ENCODE assay signal across 15 mouse cellular contexts in the genomic region with DNA sequence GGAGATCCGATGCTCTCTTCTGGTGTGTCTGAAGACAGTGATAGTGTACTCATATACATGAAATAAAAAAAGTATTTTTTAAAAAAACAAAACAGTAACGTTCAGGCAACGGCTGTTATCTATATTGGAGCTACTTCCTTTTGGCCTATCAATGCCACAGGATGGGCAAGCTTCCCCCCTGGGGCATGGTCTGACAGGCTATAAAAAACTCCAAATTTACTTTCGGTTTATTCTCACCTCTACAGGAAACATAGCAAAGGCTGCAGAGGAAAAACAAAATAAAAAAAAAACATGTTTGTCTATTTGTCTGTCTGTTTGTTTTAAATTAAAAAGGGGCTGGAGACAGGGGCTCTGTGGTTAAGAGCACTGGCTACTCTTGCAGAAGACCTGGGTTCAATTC. TPM values are rescaled to one million over a fixed set of nuclear protein-coding genes. Genes with fewer than 3 reads are reported as not detected.
DNase-seq lines count a peak whose midpoint lies in the region; ATAC-seq and TF ChIP-seq lines count a peak whose summit lies in the region.
"Had no signal": no experiment of that assay in that cellular context is flagged by ENCODE, and none has a peak within 500 bp of the region (broad histone marks: within the 10 kb centered on the region; RNA-seq: fewer than 3 reads in every experiment).

No protein-coding gene starts in this region.

- H3K27ac ChIP-seq in liver, embryonic 11.5 days (ENCODE audit: low read depth, low read length): peak overlapping the region; percentile 28; the same call in 1 of the 2 replicates
- peak overlapping the region; percentile 54; the same call in 1 of the 2 replicates for H3K27ac ChIP-seq in bone marrow, adult 2 months (ENCODE audit: control insufficient read depth, insufficient read depth, low read depth, low read length, poor library complexity)
- H3K27ac ChIP-seq in neural tube, embryonic 15.5 days (replicated peaks): no peak overlapping the region
- H3K27ac ChIP-seq: forebrain, embryonic 10.5 days; intestine, embryonic 15.5 days; limb, embryonic 15.5 days; midbrain, embryonic 13.5 days had no signal

- peaks cover 34% of the 10 kb centered on the region for H3K4me1 ChIP-seq in liver, embryonic 11.5 days (replicated peaks; ENCODE audit: control insufficient read depth, insufficient read depth, low read length)
- H3K4me1 ChIP-seq in bone marrow, adult 2 months (ENCODE audit: control insufficient read depth, insufficient read depth, low read length): peaks cover 6% of the 10 kb centered on the region; the same call in 1 of the 2 replicates
- H3K4me1 ChIP-seq in neural tube, embryonic 15.5 days: peaks cover 2% of the 10 kb centered on the region; the same call in 1 of the 2 replicates
- H3K4me1 ChIP-seq: intestine, embryonic 15.5 days; midbrain, embryonic 13.5 days had no signal

- no peak for DNase-seq in liver, embryonic 11.5 days (ENCODE audit: low spot score)
- no peak for DNase-seq in liver
- DNase-seq in CD4-positive, CD25-positive, alpha-beta regulatory T cell, adult 2 months (ENCODE audit: low read depth, low spot score): peak; percentile 62
- no peak for DNase-seq in ovary, adult 18-20 months (ENCODE audit: low spot score)
- DNase-seq: adrenal gland, postnatal 10 days; cerebellum, adult 11 months; gastrocnemius, postnatal 25 days; heart, postnatal 14 days had no signal

- H3K27me3 ChIP-seq in liver, embryonic 11.5 days (replicated peaks; ENCODE audit: control insufficient read depth, insufficient read depth, low read length): no peaks in the 10 kb centered on the region
- H3K27me3 ChIP-seq in neural tube, embryonic 15.5 days (replicated peaks): peaks cover 6% of the 10 kb centered on the region; the same call in 1 of the 2 replicates
- H3K27me3 ChIP-seq: intestine, embryonic 15.5 days had no signal

- no peaks in the 10 kb centered on the region for H3K36me3 ChIP-seq in liver, embryonic 11.5 days (ENCODE audit: control insufficient read depth, insufficient read depth, low read length)
- H3K36me3 ChIP-seq in neural tube, embryonic 15.5 days: no peaks in the 10 kb centered on the region
- H3K36me3 ChIP-seq: forebrain, embryonic 10.5 days; intestine, embryonic 15.5 days; limb, embryonic 15.5 days; midbrain, embryonic 13.5 days had no signal

- peak overlapping the region; percentile 54 for H3K4me2 ChIP-seq in liver, embryonic 11.5 days
- H3K4me2 ChIP-seq in neural tube, embryonic 15.5 days: no peak overlapping the region
- H3K4me2 ChIP-seq: intestine, embryonic 15.5 days; limb, embryonic 15.5 days; midbrain, embryonic 13.5 days had no signal

- TF ChIP-seq CTCF in bone marrow, adult 2 months (IDR thresholded peaks at IDR 0.05; ENCODE audit: control insufficient read depth, insufficient read depth, low read length): no peak

- ATAC-seq in liver, embryonic 11.5 days (replicated peaks; ENCODE audit: low FRiP score): 0 out of 2 replicates have a peak, but pooled peaks have one; percentile 24
- peak; percentile 12; the same call in 1 of the 2 replicates for ATAC-seq in megakaryocyte progenitor cell, adult 5-6 weeks (replicated peaks; ENCODE audit: poor library complexity)
- no peak for ATAC-seq in neural tube, embryonic 15.5 days (ENCODE audit: low FRiP score)
- ATAC-seq: midbrain, embryonic 13.5 days had no signal

- WGBS in liver, embryonic 11.5 days: 32% methylated on average over 4 of the region's 4 CpGs
- 0% methylated on average over 4 of the region's 4 CpGs for WGBS in bone marrow, adult 2 months
- 78% methylated on average over 4 of the region's 4 CpGs for WGBS in neural tube, embryonic 15.5 days

- no peaks in the 10 kb centered on the region for H3K9me3 ChIP-seq in liver, embryonic 11.5 days (ENCODE audit: control insufficient read depth, low read length)
- H3K9me3 ChIP-seq in neural tube, embryonic 15.5 days (replicated peaks): no peaks in the 10 kb centered on the region
- H3K9me3 ChIP-seq: forebrain, embryonic 10.5 days; intestine, embryonic 15.5 days; limb, embryonic 15.5 days; midbrain, embryonic 13.5 days had no signal

- no peak overlapping the region for H3K4me3 ChIP-seq in liver, embryonic 11.5 days (ENCODE audit: low read depth, low read length)
- H3K4me3 ChIP-seq in bone marrow, adult 2 months (replicated peaks; ENCODE audit: control insufficient read depth, low read depth, low read length): no peak overlapping the region
- no peak overlapping the region for H3K4me3 ChIP-seq in neural tube, embryonic 15.5 days (replicated peaks)
- H3K4me3 ChIP-seq: forebrain, embryonic 10.5 days; intestine, embryonic 15.5 days; limb, embryonic 15.5 days; midbrain, embryonic 13.5 days had no signal

- H3K9ac ChIP-seq in liver, embryonic 11.5 days (ENCODE audit: low read depth, low read length): 0 out of 2 replicates have a peak overlapping the region, but pooled peaks have one; percentile 27
- H3K9ac ChIP-seq in neural tube, embryonic 15.5 days (replicated peaks): no peak overlapping the region
- H3K9ac ChIP-seq: intestine, embryonic 15.5 days; limb, embryonic 15.5 days; midbrain, embryonic 13.5 days had no signal

- no peak for TF ChIP-seq POLR2A in bone marrow, adult 2 months (IDR thresholded peaks at IDR 0.05; ENCODE audit: borderline replicate concordance, control insufficient read depth, low read depth, low read length)

RNA-seq across cellular contexts. Expression of a gene that starts 16.7 kb away (rescaled TPM):
- 77.4 and 87.8 TPM in 2 replicates for polyA plus RNA-seq in liver, embryonic 11.5 days (2014; fragmentation: Nextera tagmentation; extraction: Ambion mirVana)
- polyA plus RNA-seq in bone marrow, adult 2 months (2011; ENCODE audit: insufficient read depth, insufficient read length, low replicate concordance, missing spikeins): 13.6 and 26.5 TPM in 2 replicates
- total RNA-seq in megakaryocyte progenitor cell, adult 5-6 weeks (2015): 64.3 and 75.4 TPM in 2 replicates
- 78.1 and 84.2 TPM in 2 replicates for total RNA-seq in megakaryocyte progenitor cell, adult 5-6 weeks (2017)
- 56.4 and 62.4 TPM in 2 replicates for polyA plus RNA-seq in neural tube, embryonic 15.5 days (2015; fragmentation: Nextera tagmentation; extraction: Ambion mirVana)

RNA-seq across cellular contexts. Expression of a gene that starts 23.9 kb away (rescaled TPM):
- polyA plus RNA-seq in liver, embryonic 11.5 days (2014; fragmentation: Nextera tagmentation; extraction: Ambion mirVana): 59.2 and 66.1 TPM in 2 replicates
- 68.7 and 72.9 TPM in 2 replicates for polyA plus RNA-seq in bone marrow, adult 2 months (2011; ENCODE audit: insufficient read depth, insufficient read length, low replicate concordance, missing spikeins)
- total RNA-seq in megakaryocyte progenitor cell, adult 5-6 weeks (2015): 4,537 and 5,213 TPM in 2 replicates
- total RNA-seq in megakaryocyte progenitor cell, adult 5-6 weeks (2017): 2,549 and 3,020 TPM in 2 replicates
- polyA plus RNA-seq in neural tube, embryonic 15.5 days (2015; fragmentation: Nextera tagmentation; extraction: Ambion mirVana): 10.1 and 27.5 TPM in 2 replicates

RNA-seq across cellular contexts. Expression of a gene that starts 53.8 kb away (rescaled TPM):
- 40.4 and 41.5 TPM in 2 replicates for polyA plus RNA-seq in liver, embryonic 11.5 days (2014; fragmentation: Nextera tagmentation; extraction: Ambion mirVana)
- 19.5 and 28.8 TPM in 2 replicates for polyA plus RNA-seq in bone marrow, adult 2 months (2011; ENCODE audit: insufficient read depth, insufficient read length, low replicate concordance, missing spikeins)
- total RNA-seq in megakaryocyte progenitor cell, adult 5-6 weeks (2015): 38.1 and 47.5 TPM in 2 replicates
- total RNA-seq in megakaryocyte progenitor cell, adult 5-6 weeks (2017): 41.8 and 46.6 TPM in 2 replicates
- 19.9 and 20.9 TPM in 2 replicates for polyA plus RNA-seq in neural tube, embryonic 15.5 days (2015; fragmentation: Nextera tagmentation; extraction: Ambion mirVana)

RNA-seq across cellular contexts. Expression of a gene that starts 54.1 kb away (rescaled TPM):
- 0.27 and 0.63 TPM in 2 replicates for polyA plus RNA-seq in liver, embryonic 11.5 days (2014; fragmentation: Nextera tagmentation; extraction: Ambion mirVana)
- polyA plus RNA-seq in bone marrow, adult 2 months (2011; ENCODE audit: insufficient read depth, insufficient read length, low replicate concordance, missing spikeins): not detected in 2 replicates
- 1.6 and 2.0 TPM in 2 replicates for total RNA-seq in megakaryocyte progenitor cell, adult 5-6 weeks (2015)
- total RNA-seq in megakaryocyte progenitor cell, adult 5-6 weeks (2017): 1.1 and 2.0 TPM in 2 replicates
- 1.3 and 1.7 TPM in 2 replicates for polyA plus RNA-seq in neural tube, embryonic 15.5 days (2015; fragmentation: Nextera tagmentation; extraction: Ambion mirVana)
- total RNA-seq: gastrocnemius, postnatal 25 days had no signal
